Mouse (Mus musculus): Measurements from ENCODE around the gene Slc12a7. TPM values are rescaled to one million over a fixed set of nuclear protein-coding genes. Genes with fewer than 3 reads are reported as not detected.

The Slc12a7 gene
- 50.7 and 75.2 TPM in 2 replicates for polyA plus RNA-seq (2012; ENCODE audit: low replicate concordance)

GRCm38 (mm10) chr13:73732742-73733700 lies at the start of gene Slc12a7:
TSS of gene Slc12a7 (plus strand) at chr13:73733094.

GRCm38 (mm10) chr13:73704694-73705325 lies 28.1 kb upstream of the Slc12a7 start, which contains the start of gene Slc6a19:
TSS of gene Slc6a19 (minus strand) at chr13:73704865.

GRCm38 (mm10) chr13:73847465-73847836 lies 114.6 kb downstream of the Slc12a7 start, which contains the start of gene Nkd2:
TSS of gene Nkd2 (minus strand) at chr13:73847631.

Other genes starting within 250 kb of the Slc12a7 start
- not detected in 2 replicates for gene Slc6a3, start 196.3 kb upstream of the Slc12a7 start, polyA plus RNA-seq (2012; ENCODE audit: low replicate concordance)
- gene Clptm1l, start 129.1 kb upstream of the Slc12a7 start, polyA plus RNA-seq (2012; ENCODE audit: low replicate concordance): 19.3 and 77.1 TPM in 2 replicates
- gene Tert, start 106.2 kb upstream of the Slc12a7 start, polyA plus RNA-seq (2012; ENCODE audit: low replicate concordance): 0.85 and 2.5 TPM in 2 replicates
- not detected in 2 replicates for gene Slc6a18, start 55.1 kb upstream of the Slc12a7 start, polyA plus RNA-seq (2012; ENCODE audit: low replicate concordance)
- not detected in 2 replicates for gene Slc6a19, start 28.2 kb upstream of the Slc12a7 start, polyA plus RNA-seq (2012; ENCODE audit: low replicate concordance)
- 0.04 and 0.17 TPM in 2 replicates for gene Nkd2, start 114.5 kb downstream of the Slc12a7 start, polyA plus RNA-seq (2012; ENCODE audit: low replicate concordance)
- 0.24 and 0.33 TPM in 2 replicates for gene Trip13, start 204.7 kb downstream of the Slc12a7 start, polyA plus RNA-seq (2012; ENCODE audit: low replicate concordance)
- gene Brd9, start 204.7 kb downstream of the Slc12a7 start, polyA plus RNA-seq (2012; ENCODE audit: low replicate concordance): 37.8 and 41.1 TPM in 2 replicates
- not detected in 2 replicates for gene Zdhhc11, start 230.8 kb downstream of the Slc12a7 start, polyA plus RNA-seq (2012; ENCODE audit: low replicate concordance)

All from hematopoietic multipotent progenitor cell, adult 10-12 weeks (in vitro differentiated cells).